Mouse (Mus musculus) embryonic fibroblast, embryonic 13.5 days (primary cell): ENCODE measurements around the gene Tmem171.

Experiments used
- CTCF ChIP-seq: IDR thresholded peaks from 2 replicates; pipeline ENCODE4 v1.5.1; 2011; ENCODE audit warnings: mild to moderate bottlenecking, control low read depth, low read length, moderate library complexity, borderline replicate concordance; ENCODE audit not compliant: insufficient read depth
- POLR2A ChIP-seq: IDR thresholded peaks from 2 replicates; pipeline ENCODE4 v1.6.1; 2011; ENCODE audit warnings: low read depth, mild to moderate bottlenecking, control low read depth, low read length, moderate library complexity

GRCm38 (mm10) chr13:98651228-98651977 lies 43.2 kb downstream of the Tmem171 start:
- no peak for TF ChIP-seq CTCF
- TF ChIP-seq POLR2A: no peak
